Comparison of ENCODE assay signal across 13 mouse cellular contexts in the genomic region with DNA sequence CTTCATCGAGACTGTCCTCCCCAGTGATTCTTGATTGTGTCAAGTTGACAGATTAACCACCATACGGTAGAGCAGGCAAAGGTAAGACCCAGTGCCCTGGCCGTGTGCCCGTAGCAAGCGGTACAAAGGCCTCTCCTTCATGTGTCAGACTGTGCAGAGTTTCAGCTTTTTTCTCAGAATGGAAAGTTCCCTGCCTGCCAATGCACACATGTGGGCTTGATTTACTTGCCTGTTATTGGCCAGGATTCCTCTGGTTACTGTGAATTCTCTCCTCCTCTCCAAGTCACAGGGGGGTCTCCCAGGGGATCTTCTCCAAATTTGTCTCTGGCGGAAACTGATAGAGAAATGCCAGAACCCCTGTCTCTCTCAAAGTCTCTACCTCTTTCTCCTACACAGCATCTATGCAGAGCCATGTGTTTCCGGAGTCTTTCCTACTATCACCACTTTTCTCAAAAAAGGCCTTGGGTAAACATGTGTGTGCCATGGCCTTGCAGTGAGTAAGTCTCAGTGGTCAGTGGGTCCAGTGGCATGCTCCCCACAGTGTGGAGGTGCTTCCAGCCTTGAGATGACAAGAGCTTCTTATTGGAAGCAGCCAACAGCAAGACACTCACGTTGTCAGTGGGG. TPM values are rescaled to one million over a fixed set of nuclear protein-coding genes. Genes with fewer than 3 reads are reported as not detected.
DNase-seq lines count a peak whose midpoint lies in the region; ATAC-seq and TF ChIP-seq lines count a peak whose summit lies in the region.
"Had no signal": no experiment of that assay in that cellular context is flagged by ENCODE, and none has a peak within 500 bp of the region (broad histone marks: within the 10 kb centered on the region; RNA-seq: fewer than 3 reads in every experiment).

No protein-coding gene starts in this region.

- no peaks in the 10 kb centered on the region; the same call in 1 of the 2 replicates for H3K27me3 ChIP-seq in heart, embryonic 12.5 days (replicated peaks)
- H3K27me3 ChIP-seq: hindbrain, embryonic 15.5 days; liver, embryonic 13.5 days had no signal

- H3K4me1 ChIP-seq in heart, embryonic 12.5 days (replicated peaks), result peaks cover 2% of the 10 kb centered on the region; the same call in 1 of the 2 replicates
- no peaks in the 10 kb centered on the region for H3K4me1 ChIP-seq in embryonic fibroblast, embryonic 13.5 days (ENCODE audit: control insufficient read depth, insufficient read depth, low read length)
- H3K4me1 ChIP-seq: hindbrain, embryonic 15.5 days; liver, embryonic 13.5 days had no signal

- TF ChIP-seq CTCF in embryonic fibroblast, embryonic 13.5 days (IDR thresholded peaks at IDR 0.05; ENCODE audit: borderline replicate concordance, insufficient read depth, low read length), result no peak

- H3K27ac ChIP-seq in heart, embryonic 12.5 days (ENCODE audit: poor library complexity, severe bottlenecking), result no peak overlapping the region
- peak overlapping the region; percentile 70; the same call in 1 of the 2 replicates for H3K27ac ChIP-seq in embryonic fibroblast, embryonic 13.5 days (ENCODE audit: insufficient read depth, low read length)
- H3K27ac ChIP-seq: hindbrain, embryonic 15.5 days; liver, embryonic 13.5 days had no signal

- peaks cover 4% of the 10 kb centered on the region; the same call in 1 of the 2 replicates for H3K9me3 ChIP-seq in heart, embryonic 12.5 days (replicated peaks)
- H3K9me3 ChIP-seq: hindbrain, embryonic 15.5 days; liver, embryonic 13.5 days had no signal

- H3K4me2 ChIP-seq in heart, embryonic 12.5 days, result no peak overlapping the region
- H3K4me2 ChIP-seq: hindbrain, embryonic 15.5 days; liver, embryonic 13.5 days had no signal

- no peak for TF ChIP-seq POLR2A in embryonic fibroblast, embryonic 13.5 days (IDR thresholded peaks at IDR 0.05; ENCODE audit: low read depth, low read length)

- no peaks in the 10 kb centered on the region for H3K36me3 ChIP-seq in heart, embryonic 12.5 days
- H3K36me3 ChIP-seq: hindbrain, embryonic 15.5 days; liver, embryonic 13.5 days had no signal

- DNase-seq in heart, adult 18-20 months, result no peak
- DNase-seq in NIH3T3 (ENCODE audit: low read depth), result peak; percentile 87
- peak; percentile 24 to 61 for DNase-seq in kidney, postnatal 4 days
- DNase-seq in adrenal gland, postnatal 10 days, result no peak
- no peak for DNase-seq in cerebellum, adult 11-12 months
- DNase-seq: cerebellum, adult 9-10 months; liver, embryonic 13.5 days; spleen, adult 18-20 months had no signal

- H3K4me3 ChIP-seq in heart, embryonic 12.5 days, result no peak overlapping the region
- H3K4me3 ChIP-seq in embryonic fibroblast, embryonic 13.5 days (ENCODE audit: insufficient read depth, low read length), result no peak overlapping the region
- H3K4me3 ChIP-seq: hindbrain, embryonic 15.5 days; liver, embryonic 13.5 days; myocyte had no signal

- WGBS in heart, embryonic 12.5 days, result 63% methylated on average over 8 of the region's 8 CpGs

- ATAC-seq in heart, embryonic 12.5 days (ENCODE audit: insufficient number of reproducible peaks, low FRiP score), result peak; percentile 64
- no peak for ATAC-seq in monocyte, adult 5-6 weeks (replicated peaks; ENCODE audit: insufficient number of reproducible peaks, low FRiP score, low TSS enrichment, poor library complexity, severe bottlenecking)

- H3K9ac ChIP-seq in heart, embryonic 12.5 days, result no peak overlapping the region
- H3K9ac ChIP-seq: hindbrain, embryonic 15.5 days; liver, embryonic 13.5 days had no signal

RNA-seq across cellular contexts. Expression of a gene that starts 17.7 kb away (rescaled TPM):
- polyA plus RNA-seq in heart, embryonic 12.5 days (2016; fragmentation: Nextera tagmentation; extraction: Ambion mirVana), result 10.5 and 11.2 TPM in 2 replicates
- 10 to 100 TPM; 16.4 to 17.3 TPM for total RNA-seq in heart, adult 18-20 months (2021)
- polyA plus RNA-seq in embryonic fibroblast, embryonic 13.5 days (2011; ENCODE audit: insufficient read length, low read depth, missing spikeins), result 43.4 and 57.7 TPM in 2 replicates
- total RNA-seq in monocyte, adult 5-6 weeks (2017), result 53.2 to 57.0 TPM (median 54.4 TPM) in 3 replicates
- 10 to 100 TPM; 30.9 to 37.5 TPM for total RNA-seq in adrenal gland, postnatal 10 days (2021)

RNA-seq across cellular contexts. Expression of a gene that starts 51.7 kb away (rescaled TPM):
- polyA plus RNA-seq in heart, embryonic 12.5 days (2016; fragmentation: Nextera tagmentation; extraction: Ambion mirVana), result 45.5 and 46.1 TPM in 2 replicates
- total RNA-seq in heart, adult 18-20 months (2021), result 10 to 100 TPM; 66.6 to 70.9 TPM
- polyA plus RNA-seq in embryonic fibroblast, embryonic 13.5 days (2011; ENCODE audit: insufficient read length, low read depth, missing spikeins), result 44.4 and 51.4 TPM in 2 replicates
- 12.7 to 23.3 TPM (median 20.4 TPM) in 3 replicates for total RNA-seq in monocyte, adult 5-6 weeks (2017)
- 10 to 100 TPM; 67.9 to 82.2 TPM for total RNA-seq in adrenal gland, postnatal 10 days (2021)

Comparison
In these comparisons a context has a peak if more than half of its experiments do, and no peak if none do; other contexts are left out.
1. DNase-seq: peak in NIH3T3 (single experiment) and kidney, postnatal 4 days (2 of 2); none in heart, adult 18-20 months (0 of 2), adrenal gland, postnatal 10 days (single experiment) and cerebellum, adult 11-12 months (single experiment).